Mouse (Mus musculus) bone marrow, adult 2 months (tissue): Measurements from ENCODE around the gene Trim63.

Experiments
- CTCF ChIP-seq: fragments of 200-500 bp; IDR thresholded peaks from 2 replicates; pipeline ENCODE4 v1.5.1; 2011; ENCODE audit warnings: low read length, control low read depth; ENCODE audit not compliant: control insufficient read depth, insufficient read depth
- POLR2A ChIP-seq: fragments of 200-500 bp; IDR thresholded peaks from 2 replicates; pipeline ENCODE4 v1.6.1; 2011; ENCODE audit warnings: low read depth, mild to moderate bottlenecking, control low read depth, low read length, borderline replicate concordance; ENCODE audit not compliant: control insufficient read depth

DNA sequence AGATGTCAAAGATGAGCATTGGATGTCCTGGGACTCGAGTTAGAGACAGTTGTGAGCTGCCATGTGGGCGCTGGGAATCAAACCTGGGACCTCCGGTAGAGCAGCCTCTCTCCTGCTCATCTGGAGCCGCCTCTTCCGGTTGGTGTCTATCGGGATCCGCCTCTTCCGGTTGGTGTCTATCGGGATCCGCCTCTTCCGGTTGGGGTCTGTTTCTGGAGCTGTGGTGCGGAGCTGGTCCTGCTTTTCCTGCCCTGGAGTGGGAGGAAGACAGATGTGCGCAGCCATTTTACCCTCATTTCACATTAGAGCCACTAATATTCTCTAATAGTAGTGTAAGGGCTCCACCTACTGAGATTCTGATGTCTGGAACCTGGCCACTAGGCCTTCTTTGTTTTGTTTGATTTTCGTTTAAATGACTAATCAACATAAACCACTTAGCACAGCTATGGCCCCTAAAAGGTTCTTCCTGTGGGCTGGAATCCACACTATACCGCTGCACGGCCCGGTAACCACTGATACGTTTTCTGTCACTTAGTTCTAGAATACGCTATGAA lies 46.7 kb upstream of the Trim63 start:
- no peak for TF ChIP-seq POLR2A
- no peak for TF ChIP-seq CTCF
